In the genomic region with DNA sequence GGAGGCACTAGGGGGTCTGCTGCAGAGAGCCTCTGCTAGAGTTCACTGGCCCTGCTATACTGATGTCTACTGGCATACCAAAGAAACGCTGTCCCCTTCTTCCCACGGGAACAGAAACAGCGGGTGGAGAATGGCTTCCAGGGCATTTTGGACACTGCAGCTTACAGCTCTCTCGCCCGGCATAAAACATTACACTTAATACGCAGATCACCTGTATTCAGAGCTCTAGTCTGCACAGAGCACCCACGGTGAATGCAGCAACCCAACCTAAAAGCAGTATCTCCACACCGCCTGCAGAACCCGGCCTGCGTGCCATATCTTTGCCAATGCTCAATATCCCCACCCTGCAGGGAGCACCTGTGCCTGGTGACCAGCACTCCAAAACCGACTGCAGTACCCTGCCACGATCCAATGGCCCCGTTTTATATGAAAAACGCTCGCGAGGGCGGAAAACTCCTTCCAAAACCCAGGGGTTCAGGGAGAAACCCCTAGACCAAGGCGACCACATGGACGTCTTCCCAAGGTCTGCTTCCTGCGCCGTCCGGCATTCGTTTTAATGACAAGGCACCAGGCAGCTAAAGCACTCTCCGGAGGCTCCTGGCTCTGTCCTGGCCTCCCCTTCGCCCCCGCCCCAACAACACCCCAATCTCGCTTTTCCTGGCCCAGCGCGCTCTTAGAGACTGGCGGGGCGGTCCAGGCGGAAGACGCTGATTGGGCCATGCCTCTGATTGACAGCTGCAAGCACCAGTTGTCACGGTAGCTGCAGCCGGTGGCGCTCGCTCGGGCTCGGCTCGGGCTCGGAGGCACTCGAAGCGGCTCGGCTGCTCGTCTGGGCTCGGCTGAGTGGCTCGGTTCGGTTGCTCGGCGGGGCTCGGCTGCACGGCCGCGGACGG, we compare ENCODE assay signal across 7 mouse cellular contexts. TPM values are rescaled to one million over a fixed set of nuclear protein-coding genes. Genes with fewer than 3 reads are reported as not detected.
A peak's percentile ranks its signal among the peaks of the same experiment; 100 is the strongest.
DNase-seq lines count a peak whose midpoint lies in the region; ATAC-seq and TF ChIP-seq lines count a peak whose summit lies in the region.

TSS of gene Brsk2 (plus strand) at position 846 of the 893 bp plus-strand sequence.

- 0 out of 2 replicates have a peak, but pooled peaks have one; percentile 28 for ATAC-seq in erythroid progenitor cell, adult 5-6 weeks (replicated peaks; ENCODE audit: low FRiP score, poor library complexity, severe bottlenecking)
- peak; percentile 90 for ATAC-seq in limb, embryonic 12.5 days (ENCODE audit: insufficient number of reproducible peaks, insufficient read depth, low FRiP score, low TSS enrichment, low read depth)
- ATAC-seq in midbrain, embryonic 14.5 days (ENCODE audit: low FRiP score, low TSS enrichment) = peak; percentile 91

- H3K4me2 ChIP-seq in limb, embryonic 12.5 days = peak within 1 kb of the TSS; percentile 82
- peak within 1 kb of the TSS; percentile 94 for H3K4me2 ChIP-seq in midbrain, embryonic 14.5 days (ENCODE audit: low read length)

- no peaks in the 10 kb centered on the region for H3K36me3 ChIP-seq in heart, embryonic 10.5 days
- H3K36me3 ChIP-seq in limb, embryonic 12.5 days = no peaks in the 10 kb centered on the region
- peaks cover 9% of the 10 kb centered on the region for H3K36me3 ChIP-seq in midbrain, embryonic 14.5 days (ENCODE audit: control insufficient read depth, insufficient read depth, low read length)
- no peaks in the 10 kb centered on the region for H3K36me3 ChIP-seq in spleen, adult 2 months (ENCODE audit: control insufficient read depth, insufficient read depth, low read length)

- H3K9ac ChIP-seq in limb, embryonic 12.5 days (replicated peaks) = peak within 1 kb of the TSS; percentile 51; the same call in 1 of the 2 replicates
- H3K9ac ChIP-seq in midbrain, embryonic 14.5 days (replicated peaks; ENCODE audit: low read length) = peak within 1 kb of the TSS; percentile 100

- peak; percentile 99 for DNase-seq in brain, embryonic 14.5 days (ENCODE audit: low read depth)
- peak; percentile 94 for DNase-seq in heart, embryonic 10.5 days (ENCODE audit: low spot score)
- DNase-seq in kidney, adult 9 months = peak; percentile 94
- DNase-seq in midbrain, embryonic 14.5 days = peak; percentile 98
- peak; percentile 43 to 77 for DNase-seq in spleen, adult 2 months (ENCODE audit: low read depth in 1 of 2, low spot score in 2 of 2)

- H3K4me1 ChIP-seq in heart, embryonic 10.5 days = peaks cover 16% of the 10 kb centered on the region
- peaks cover 11% of the 10 kb centered on the region for H3K4me1 ChIP-seq in limb, embryonic 12.5 days (replicated peaks)
- peaks cover 52% of the 10 kb centered on the region for H3K4me1 ChIP-seq in midbrain, embryonic 14.5 days (ENCODE audit: control insufficient read depth, insufficient read depth, low read length)
- peaks cover 4% of the 10 kb centered on the region; the same call in 1 of the 2 replicates for H3K4me1 ChIP-seq in spleen, adult 2 months (ENCODE audit: control insufficient read depth, insufficient read depth, insufficient read length)

- H3K27me3 ChIP-seq in heart, embryonic 10.5 days (ENCODE audit: insufficient read depth, poor library complexity, severe bottlenecking) = peaks cover 98% of the 10 kb centered on the region
- H3K27me3 ChIP-seq in limb, embryonic 12.5 days = peaks cover 89% of the 10 kb centered on the region
- no peaks in the 10 kb centered on the region for H3K27me3 ChIP-seq in midbrain, embryonic 14.5 days (ENCODE audit: control insufficient read depth, insufficient read depth, low read length)
- peaks cover 18% of the 10 kb centered on the region for H3K27me3 ChIP-seq in spleen, adult 2 months (ENCODE audit: control insufficient read depth, insufficient read depth, low read length)

- no peak within 1 kb of the TSS for H3K27ac ChIP-seq in heart, embryonic 10.5 days
- no peak within 1 kb of the TSS for H3K27ac ChIP-seq in limb, embryonic 12.5 days
- peak within 1 kb of the TSS; percentile 98 for H3K27ac ChIP-seq in midbrain, embryonic 14.5 days (replicated peaks; ENCODE audit: low read depth, low read length)
- no peak within 1 kb of the TSS for H3K27ac ChIP-seq in spleen, adult 2 months (ENCODE audit: insufficient read depth, low read length)

- no peak for TF ChIP-seq CTCF in brain, embryonic 14.5 days (IDR thresholded peaks at IDR 0.05; ENCODE audit: borderline replicate concordance, extremely low read depth, insufficient read depth, insufficient read length)
- no peak for TF ChIP-seq CTCF in spleen, adult 2 months (IDR thresholded peaks at IDR 0.05; ENCODE audit: extremely low read depth, insufficient read depth, insufficient read length, insufficient replicate concordance)

- WGBS in heart, embryonic 10.5 days = 2% methylated on average over 55 of the region's 55 CpGs
- WGBS in limb, embryonic 12.5 days = 2% methylated on average over 55 of the region's 55 CpGs
- WGBS in midbrain, embryonic 14.5 days = under 1% methylated on average over 55 of the region's 55 CpGs
- 3% methylated on average over 55 of the region's 55 CpGs for WGBS in spleen, adult 2 months

- TF ChIP-seq POLR2A in brain, embryonic 14.5 days (IDR thresholded peaks at IDR 0.05; ENCODE audit: borderline replicate concordance, extremely low read depth, insufficient read depth, insufficient read length, poor library complexity, severe bottlenecking) = peak; percentile 53
- no peak for TF ChIP-seq POLR2A in spleen, adult 2 months (IDR thresholded peaks at IDR 0.05; ENCODE audit: low read depth, low read length)

- H3K4me3 ChIP-seq in heart, embryonic 10.5 days = peak within 1 kb of the TSS; percentile 63
- H3K4me3 ChIP-seq in limb, embryonic 12.5 days (replicated peaks) = peak within 1 kb of the TSS; percentile 51
- H3K4me3 ChIP-seq in midbrain, embryonic 14.5 days (replicated peaks; ENCODE audit: low read depth, low read length) = peak within 1 kb of the TSS; percentile 98
- peak within 1 kb of the TSS; percentile 35; the same call in 1 of the 2 replicates for H3K4me3 ChIP-seq in spleen, adult 2 months (ENCODE audit: extremely low read depth, insufficient read depth, insufficient read length)

- H3K9me3 ChIP-seq in heart, embryonic 10.5 days = no peaks in the 10 kb centered on the region; the same call in 1 of the 2 replicates
- H3K9me3 ChIP-seq in limb, embryonic 12.5 days = no peaks in the 10 kb centered on the region
- H3K9me3 ChIP-seq in midbrain, embryonic 14.5 days (ENCODE audit: control insufficient read depth, low read length) = no peaks in the 10 kb centered on the region

RNA-seq across cellular contexts. Expression of gene Brsk2, which starts in this region (rescaled TPM):
- polyA plus RNA-seq in brain, embryonic 14.5 days (2012; rRNA removed) = 179 and 184 TPM in 2 replicates
- not detected in 2 replicates for total RNA-seq in erythroid progenitor cell, adult 5-6 weeks (2015; ENCODE audit: low replicate concordance)
- 0.26 TPM in 1 of 2 replicates, not detected in the other for total RNA-seq in erythroid progenitor cell, adult 5-6 weeks (2017; ENCODE audit: low replicate concordance)
- polyA plus RNA-seq in heart, embryonic 10.5 days (2016; fragmentation: Nextera tagmentation; extraction: Ambion mirVana) = 0.12 and 0.19 TPM in 2 replicates
- polyA plus RNA-seq in limb, embryonic 12.5 days (2016; fragmentation: Nextera tagmentation; extraction: Ambion mirVana) = 0.31 and 0.84 TPM in 2 replicates
- polyA plus RNA-seq in midbrain, embryonic 14.5 days (2014; fragmentation: Nextera tagmentation; extraction: Ambion mirVana) = 23.9 and 33.5 TPM in 2 replicates
- polyA plus RNA-seq in spleen, adult 2 months (2012; rRNA removed) = 0.67 and 1.6 TPM in 2 replicates

Comparison
In these comparisons a context has a peak if more than half of its experiments do, and no peak if none do; other contexts are left out.
1. Peak in ATAC-seq in erythroid progenitor cell, adult 5-6 weeks; RNA of the gene not detected or under 1 TPM.
2. Peak in DNase-seq and H3K4me3 ChIP-seq in heart, embryonic 10.5 days; RNA of the gene not detected or under 1 TPM.
3. Peak in ATAC-seq, H3K4me3 ChIP-seq, H3K9ac ChIP-seq and H3K4me2 ChIP-seq in limb, embryonic 12.5 days; RNA of the gene not detected or under 1 TPM.
4. ATAC-seq: peak in every context shown above with its lines; median percentile 91 in midbrain, embryonic 14.5 days; 90 in limb, embryonic 12.5 days; 28 in erythroid progenitor cell, adult 5-6 weeks.
5. H3K4me3 ChIP-seq: peak in every context shown above with its lines; median percentile 98 in midbrain, embryonic 14.5 days; 63 in heart, embryonic 10.5 days; 51 in limb, embryonic 12.5 days; 35 in spleen, adult 2 months.